Mouse (Mus musculus): Measurements from ENCODE around the gene Vmn2r4. TPM values are rescaled to one million over a fixed set of nuclear protein-coding genes. Genes with fewer than 3 reads are reported as not detected.
"Not testable (repeated sequence)": the region's sequence is repeated elsewhere in the genome, so short reads cannot be mapped to it uniquely, and the experiment has no call there.

The Vmn2r4 gene
- not detected in 2 replicates for polyA plus RNA-seq (2014; fragmentation: Nextera tagmentation; extraction: Ambion mirVana)

- not testable (repeated sequence) for H3K27me3 ChIP-seq (ENCODE audit: control insufficient read depth, insufficient read depth, low read length); H3K4me1 ChIP-seq (ENCODE audit: control insufficient read depth, insufficient read depth, low read length); H3K9me3 ChIP-seq (ENCODE audit: control insufficient read depth, low read length); ATAC-seq (ENCODE audit: low FRiP score, low TSS enrichment); H3K9ac ChIP-seq (replicated peaks; ENCODE audit: low read length); H3K4me2 ChIP-seq (ENCODE audit: low read length); H3K36me3 ChIP-seq (ENCODE audit: control insufficient read depth, insufficient read depth, low read length); DNase-seq; H3K27ac ChIP-seq (replicated peaks; ENCODE audit: low read depth, low read length); H3K4me3 ChIP-seq (replicated peaks; ENCODE audit: low read depth, low read length)
- WGBS: 89% methylated on average over 3 of the region's 3 CpGs
Observed at GRCm38 (mm10) chr3:64415268-64415667, at the start of gene Vmn2r4. Gene Vmn2r4, minus strand, starts transcription at chr3:64415368.

GRCm38 (mm10) chr3:64434261-64434660 lies 19.1 kb upstream of the Vmn2r4 start:
- WGBS: 91% methylated on average over 7 of the region's 7 CpGs
- H3K9me3 ChIP-seq (ENCODE audit: control insufficient read depth, low read length); H3K36me3 ChIP-seq (ENCODE audit: control insufficient read depth, insufficient read depth, low read length); ATAC-seq (ENCODE audit: low FRiP score, low TSS enrichment); H3K9ac ChIP-seq (replicated peaks; ENCODE audit: low read length); H3K27ac ChIP-seq (replicated peaks; ENCODE audit: low read depth, low read length); H3K27me3 ChIP-seq (ENCODE audit: control insufficient read depth, insufficient read depth, low read length); DNase-seq; H3K4me3 ChIP-seq (replicated peaks; ENCODE audit: low read depth, low read length); H3K4me1 ChIP-seq (ENCODE audit: control insufficient read depth, insufficient read depth, low read length); H3K4me2 ChIP-seq (ENCODE audit: low read length): not testable (repeated sequence)

DNA sequence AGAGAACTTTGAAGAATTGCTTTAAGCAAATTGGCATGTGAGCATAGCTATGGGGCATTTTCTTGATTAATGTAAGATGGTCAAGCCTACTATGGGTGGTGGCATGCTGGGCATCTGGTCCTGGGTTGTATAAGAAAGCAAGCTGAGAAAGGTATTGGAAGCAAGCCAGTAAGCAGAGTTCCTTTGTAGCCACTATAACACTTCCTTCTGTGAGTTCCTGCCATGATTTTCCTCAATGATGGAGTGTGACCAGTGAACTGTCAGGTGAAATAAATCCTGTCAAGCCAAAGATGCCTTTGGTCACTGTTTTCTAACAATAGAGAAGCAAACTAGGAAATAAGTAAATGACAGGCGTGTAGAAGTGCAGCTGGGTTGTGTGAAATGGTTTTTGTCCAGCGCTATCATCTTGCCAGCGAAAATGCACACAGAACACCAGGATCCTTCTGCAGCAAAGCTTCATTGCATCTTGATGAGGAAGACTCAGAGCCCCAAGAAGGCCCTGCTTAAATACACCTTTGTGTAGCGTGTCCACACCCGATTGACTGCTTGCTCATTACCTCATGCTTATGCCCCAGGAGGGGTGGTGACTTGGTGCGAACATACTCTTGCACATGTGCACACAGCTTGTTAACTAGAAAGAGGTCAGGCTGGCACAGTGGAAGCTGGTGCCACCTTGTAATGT lies 13.1 kb upstream of the Vmn2r4 start:
- H3K27me3 ChIP-seq (ENCODE audit: control insufficient read depth, insufficient read depth, low read length); H3K4me1 ChIP-seq (ENCODE audit: control insufficient read depth, insufficient read depth, low read length); H3K4me2 ChIP-seq (ENCODE audit: low read length); H3K9ac ChIP-seq (replicated peaks; ENCODE audit: low read length); H3K9me3 ChIP-seq (ENCODE audit: control insufficient read depth, low read length); H3K36me3 ChIP-seq (ENCODE audit: control insufficient read depth, insufficient read depth, low read length); H3K27ac ChIP-seq (replicated peaks; ENCODE audit: low read depth, low read length); H3K4me3 ChIP-seq (replicated peaks; ENCODE audit: low read depth, low read length): not testable (repeated sequence)
- ATAC-seq (ENCODE audit: low FRiP score, low TSS enrichment) (peak; percentile 81), DNase-seq (peak; percentile 30)
- WGBS: 38% methylated on average over 6 of the region's 6 CpGs

DNA sequence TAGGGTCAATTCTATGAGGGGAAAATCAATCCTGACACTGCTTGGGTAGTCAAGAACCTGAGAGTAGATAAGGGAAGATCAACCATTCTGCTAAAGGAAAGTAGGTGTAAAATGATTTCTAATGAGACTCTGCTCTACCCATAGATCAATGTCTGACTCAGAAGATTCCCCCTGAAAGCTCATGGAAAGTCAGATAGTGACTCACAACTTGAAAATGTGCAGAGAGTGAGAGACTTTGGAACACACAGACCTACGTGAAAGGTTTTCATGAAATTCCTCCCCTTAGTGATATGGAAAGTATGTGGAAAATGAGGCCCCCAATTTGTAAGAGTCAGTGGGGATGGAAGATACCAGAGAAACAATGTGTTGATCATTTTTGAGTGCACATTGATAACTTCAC lies 7.0 kb upstream of the Vmn2r4 start:
- not testable (repeated sequence) for DNase-seq; ATAC-seq (ENCODE audit: low FRiP score, low TSS enrichment); H3K36me3 ChIP-seq (ENCODE audit: control insufficient read depth, insufficient read depth, low read length)

DNA sequence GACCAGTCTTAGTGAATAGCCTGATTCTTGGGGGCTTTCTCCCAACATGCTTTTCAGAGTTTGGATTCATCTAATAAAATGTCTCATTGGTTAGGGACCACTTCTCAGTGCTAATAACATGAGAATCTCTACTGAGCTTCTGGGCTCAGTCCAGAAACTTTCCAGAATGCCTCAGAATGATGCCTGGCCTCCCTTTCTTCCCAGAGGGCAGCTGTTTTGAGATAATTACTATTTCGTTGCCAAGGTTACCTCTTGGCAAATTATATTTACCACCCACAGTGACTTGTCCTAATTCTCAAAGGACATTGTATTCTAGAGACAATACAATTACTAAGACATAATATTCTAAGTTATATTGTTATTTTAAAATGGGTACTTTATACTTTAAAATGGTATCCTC lies 2.3 kb upstream of the Vmn2r4 start:
- not testable (repeated sequence) for H3K9me3 ChIP-seq (ENCODE audit: control insufficient read depth, low read length); DNase-seq; H3K4me2 ChIP-seq (ENCODE audit: low read length); H3K27ac ChIP-seq (replicated peaks; ENCODE audit: low read depth, low read length); H3K4me1 ChIP-seq (ENCODE audit: control insufficient read depth, insufficient read depth, low read length); ATAC-seq (ENCODE audit: low FRiP score, low TSS enrichment); H3K9ac ChIP-seq (replicated peaks; ENCODE audit: low read length); H3K4me3 ChIP-seq (replicated peaks; ENCODE audit: low read depth, low read length); H3K27me3 ChIP-seq (ENCODE audit: control insufficient read depth, insufficient read depth, low read length); H3K36me3 ChIP-seq (ENCODE audit: control insufficient read depth, insufficient read depth, low read length)
- WGBS: 76% methylated on average over 1 of the region's 1 CpGs

More for the DNA sequence above, 7.0 kb upstream of the Vmn2r4 start:
- H3K9ac ChIP-seq (replicated peaks; ENCODE audit: low read length); H3K9me3 ChIP-seq (ENCODE audit: control insufficient read depth, low read length); H3K4me1 ChIP-seq (ENCODE audit: control insufficient read depth, insufficient read depth, low read length); H3K27me3 ChIP-seq (ENCODE audit: control insufficient read depth, insufficient read depth, low read length); H3K4me3 ChIP-seq (replicated peaks; ENCODE audit: low read depth, low read length); H3K27ac ChIP-seq (replicated peaks; ENCODE audit: low read depth, low read length); H3K4me2 ChIP-seq (ENCODE audit: low read length): not testable (repeated sequence)
- WGBS: 89% methylated on average over 1 of the region's 1 CpGs

- not testable (repeated sequence) for H3K4me1 ChIP-seq (ENCODE audit: control insufficient read depth, insufficient read depth, low read length); H3K9ac ChIP-seq (replicated peaks; ENCODE audit: low read length); H3K4me3 ChIP-seq (replicated peaks; ENCODE audit: low read depth, low read length); H3K36me3 ChIP-seq (ENCODE audit: control insufficient read depth, insufficient read depth, low read length); H3K27ac ChIP-seq (replicated peaks; ENCODE audit: low read depth, low read length); H3K4me2 ChIP-seq (ENCODE audit: low read length); H3K9me3 ChIP-seq (ENCODE audit: control insufficient read depth, low read length); DNase-seq; H3K27me3 ChIP-seq (ENCODE audit: control insufficient read depth, insufficient read depth, low read length); ATAC-seq (ENCODE audit: low FRiP score, low TSS enrichment)
Observed at GRCm38 (mm10) chr3:64414253-64414652, 915 bp downstream of the Vmn2r4 start.

DNA sequence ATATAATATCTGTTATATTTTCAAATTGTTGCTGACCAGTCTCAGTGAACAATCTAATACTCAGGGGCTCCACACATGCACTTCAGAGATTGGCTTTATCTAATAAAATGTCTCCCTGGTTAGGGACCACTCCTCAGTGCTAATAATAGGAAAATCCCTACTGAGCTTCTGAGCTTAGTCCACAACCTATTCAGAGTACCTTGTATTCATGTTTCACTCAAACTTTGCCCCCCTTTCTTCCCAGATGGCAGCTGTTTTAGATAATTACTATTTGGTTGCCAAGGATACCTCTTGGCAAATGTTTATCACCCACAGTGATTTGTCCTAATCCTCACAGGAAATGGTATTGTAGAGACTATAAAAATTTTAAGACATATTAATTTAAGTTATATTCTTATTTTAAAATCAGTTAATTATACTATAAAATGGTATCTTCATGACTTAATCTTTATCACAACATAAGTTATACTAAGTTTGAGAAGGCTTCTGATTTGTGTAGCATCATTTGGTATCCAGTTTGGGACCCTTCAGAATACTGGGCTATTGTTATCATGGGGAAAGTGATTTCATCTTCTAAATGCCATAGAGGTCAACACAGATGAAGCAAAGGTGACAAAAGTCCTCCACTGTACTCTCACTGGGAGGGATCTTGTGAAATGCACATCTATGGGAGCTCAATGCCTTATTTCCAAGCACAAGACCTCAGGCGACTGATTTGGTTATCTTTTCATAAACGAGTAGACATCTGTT lies 55.7 kb downstream of the Vmn2r4 start:
- no peak for ATAC-seq (ENCODE audit: low FRiP score, low TSS enrichment)
- DNase-seq: peak; percentile 13

More for the DNA sequence above, 55.7 kb downstream of the Vmn2r4 start:
- Histone ChIP-seq H3K4me2 (ENCODE audit: low read length) (no peak overlapping the region), H3K4me1 (ENCODE audit: control insufficient read depth, insufficient read depth, low read length) (no peaks in the 10 kb centered on the region), H3K9ac (replicated peaks; ENCODE audit: low read length) (no peak overlapping the region), H3K9me3 (ENCODE audit: control insufficient read depth, low read length) (no peaks in the 10 kb centered on the region), H3K4me3 (replicated peaks; ENCODE audit: low read depth, low read length) (no peak overlapping the region), H3K27ac (replicated peaks; ENCODE audit: low read depth, low read length) (no peak overlapping the region), H3K36me3 (ENCODE audit: control insufficient read depth, insufficient read depth, low read length) (no peaks in the 10 kb centered on the region), H3K27me3 (ENCODE audit: control insufficient read depth, insufficient read depth, low read length) (no peaks in the 10 kb centered on the region)
- 13% methylated on average over 2 of the region's 2 CpGs for WGBS

All from midbrain, embryonic 14.5 days (tissue).